ENCODE assay signal across 25 mouse cellular contexts in genomic region chr2:77039281-77039680, GRCm38 (mm10). TPM values are rescaled to one million over a fixed set of nuclear protein-coding genes. Genes with fewer than 3 reads are reported as not detected.
DNase-seq lines count a peak whose midpoint lies in the region; ATAC-seq and TF ChIP-seq lines count a peak whose summit lies in the region.
"Had no signal": no experiment of that assay in that cellular context is flagged by ENCODE, and none has a peak within 500 bp of the region (broad histone marks: within the 10 kb centered on the region; RNA-seq: fewer than 3 reads in every experiment).

No protein-coding gene starts in this region.

- ATAC-seq in heart, postnatal 0 days (ENCODE audit: insufficient read depth, low read depth) = peak; percentile 65; the same call in 1 of the 2 replicates
- ATAC-seq in heart, embryonic 12.5 days (ENCODE audit: insufficient number of reproducible peaks, low FRiP score) = no peak
- ATAC-seq in lung, embryonic 16.5 days (ENCODE audit: low read depth) = peak; percentile 49; the same call in 1 of the 2 replicates
- ATAC-seq in liver, postnatal 0 days = no peak
- ATAC-seq: CD4-positive, CD25-positive, alpha-beta regulatory T cell, adult 4 months; hindbrain, postnatal 0 days; intestine, embryonic 16.5 days; liver, embryonic 12.5 days; midbrain, embryonic 15.5 days had no signal

- H3K4me1 ChIP-seq in heart, postnatal 0 days (ENCODE audit: control insufficient read depth, insufficient read depth) = peaks cover 26% of the 10 kb centered on the region
- peaks cover 14% of the 10 kb centered on the region; the same call in 1 of the 2 replicates for H3K4me1 ChIP-seq in heart, embryonic 12.5 days (replicated peaks)
- H3K4me1 ChIP-seq in lung, embryonic 16.5 days (replicated peaks; ENCODE audit: control insufficient read depth, insufficient read depth, low read length) = no peaks in the 10 kb centered on the region
- H3K4me1 ChIP-seq in liver, postnatal 0 days (ENCODE audit: insufficient read depth) = no peaks in the 10 kb centered on the region
- H3K4me1 ChIP-seq: kidney, embryonic 15.5 days; limb, embryonic 13.5 days; liver, embryonic 12.5 days; lung, embryonic 15.5 days; midbrain, embryonic 15.5 days; neural tube, embryonic 13.5 days had no signal

- WGBS in heart, postnatal 0 days = 50% methylated on average over 4 of the region's 4 CpGs
- WGBS in heart, embryonic 12.5 days = 85% methylated on average over 4 of the region's 4 CpGs
- WGBS in lung, embryonic 16.5 days = 64% methylated on average over 4 of the region's 4 CpGs
- 83% methylated on average over 4 of the region's 4 CpGs for WGBS in liver, postnatal 0 days (ENCODE audit: insufficient replicate concordance)

- TF ChIP-seq CTCF in gastrocnemius, adult 2 months (IDR thresholded peaks at IDR 0.05) = no peak
- no peak for TF ChIP-seq CTCF in heart, postnatal 0 days (IDR thresholded peaks at IDR 0.05; ENCODE audit: low read depth)
- TF ChIP-seq CTCF in liver, postnatal 0 days (IDR thresholded peaks at IDR 0.05; ENCODE audit: low read depth) = no peak

- H3K4me2 ChIP-seq in heart, postnatal 0 days (ENCODE audit: low read depth, low read length) = no peak overlapping the region
- H3K4me2 ChIP-seq in heart, embryonic 12.5 days = no peak overlapping the region
- no peak overlapping the region for H3K4me2 ChIP-seq in lung, embryonic 16.5 days (ENCODE audit: low read depth, low read length)
- no peak overlapping the region for H3K4me2 ChIP-seq in liver, postnatal 0 days (ENCODE audit: low read depth, low read length)
- H3K4me2 ChIP-seq: heart, embryonic 15.5 days; kidney, embryonic 15.5 days; limb, embryonic 13.5 days; liver, embryonic 12.5 days; lung, embryonic 15.5 days; midbrain, embryonic 15.5 days; neural tube, embryonic 13.5 days had no signal

- no peaks in the 10 kb centered on the region for H3K27me3 ChIP-seq in heart, postnatal 0 days (ENCODE audit: control insufficient read depth, insufficient read depth, low read length)
- no peaks in the 10 kb centered on the region for H3K27me3 ChIP-seq in heart, embryonic 12.5 days (replicated peaks)
- no peaks in the 10 kb centered on the region for H3K27me3 ChIP-seq in lung, embryonic 16.5 days (ENCODE audit: control insufficient read depth, insufficient read depth, low read depth, low read length)
- no peaks in the 10 kb centered on the region for H3K27me3 ChIP-seq in liver, postnatal 0 days (ENCODE audit: insufficient read depth, low read length)
- H3K27me3 ChIP-seq: heart, embryonic 15.5 days; kidney, embryonic 15.5 days; limb, embryonic 13.5 days; liver, embryonic 12.5 days; lung, embryonic 15.5 days; midbrain, embryonic 15.5 days; neural tube, embryonic 13.5 days had no signal

- H3K27ac ChIP-seq in gastrocnemius, adult 2 months = peak overlapping the region; percentile 63
- peak overlapping the region; percentile 61 for H3K27ac ChIP-seq in heart, postnatal 0 days (ENCODE audit: low read depth)
- H3K27ac ChIP-seq in heart, embryonic 12.5 days (ENCODE audit: poor library complexity, severe bottlenecking) = no peak overlapping the region
- no peak overlapping the region for H3K27ac ChIP-seq in lung, embryonic 16.5 days (ENCODE audit: low read length)
- H3K27ac ChIP-seq in liver, postnatal 0 days (ENCODE audit: low read depth) = no peak overlapping the region
- H3K27ac ChIP-seq: hindbrain, postnatal 0 days; kidney, embryonic 15.5 days; limb, embryonic 13.5 days; liver, embryonic 12.5 days; lung, embryonic 15.5 days; midbrain, embryonic 15.5 days; neural tube, embryonic 13.5 days had no signal

- peaks cover 34% of the 10 kb centered on the region for H3K36me3 ChIP-seq in heart, postnatal 0 days (replicated peaks; ENCODE audit: control insufficient read depth, insufficient read depth, low read length)
- peaks cover 69% of the 10 kb centered on the region for H3K36me3 ChIP-seq in heart, embryonic 12.5 days
- H3K36me3 ChIP-seq in lung, embryonic 16.5 days (ENCODE audit: control insufficient read depth, insufficient read depth, low read length) = no peaks in the 10 kb centered on the region
- H3K36me3 ChIP-seq in liver, postnatal 0 days (replicated peaks; ENCODE audit: insufficient read depth, low read length) = peaks cover 6% of the 10 kb centered on the region; the same call in 1 of the 2 replicates
- H3K36me3 ChIP-seq: kidney, embryonic 15.5 days; limb, embryonic 13.5 days; liver, embryonic 12.5 days; lung, embryonic 15.5 days; midbrain, embryonic 15.5 days; neural tube, embryonic 13.5 days had no signal

- intact Hi-C loops in gastrocnemius, adult 2 months (cut with DNase I) = no loop called here
- intact Hi-C loops in gastrocnemius, postnatal 14 days (cut with DNase I; ENCODE audit: low total_unique reads) = no loop called here

- H3K4me3 ChIP-seq in gastrocnemius, adult 2 months = no peak overlapping the region
- H3K4me3 ChIP-seq in heart, postnatal 0 days (ENCODE audit: low read depth, low read length) = no peak overlapping the region
- no peak overlapping the region for H3K4me3 ChIP-seq in heart, embryonic 12.5 days
- no peak overlapping the region for H3K4me3 ChIP-seq in lung, embryonic 16.5 days (ENCODE audit: low read length)
- H3K4me3 ChIP-seq in liver, postnatal 0 days (ENCODE audit: low read depth, low read length) = no peak overlapping the region
- H3K4me3 ChIP-seq: heart, embryonic 15.5 days; kidney, embryonic 15.5 days; limb, embryonic 13.5 days; liver, embryonic 12.5 days; lung, embryonic 15.5 days; midbrain, embryonic 15.5 days; myocyte; neural tube, embryonic 13.5 days had no signal

- TF ChIP-seq EP300 in heart, postnatal 0 days (IDR thresholded peaks at IDR 0.05; ENCODE audit: low read depth) = no peak
- no peak for TF ChIP-seq EP300 in liver, postnatal 0 days (IDR thresholded peaks at IDR 0.05; ENCODE audit: low read depth)

- DNase-seq in gastrocnemius, adult 2 months = peak; percentile 48
- DNase-seq in gastrocnemius, postnatal 14 days = no peak
- DNase-seq in heart, postnatal 0 days (ENCODE audit: low spot score) = peak; percentile 52
- DNase-seq in liver, postnatal 0 days = no peak
- no peak for DNase-seq in cerebellum, adult 9-11 months
- DNase-seq: adrenal gland, postnatal 25 days; cerebellum, adult 8-10 months; gastrocnemius, postnatal 25 days; kidney, postnatal 36 days; right cerebral cortex, adult 18-20 months; right cerebral cortex, postnatal 4 days; thymus, postnatal 14 days had no signal

- no peak overlapping the region for H3K9ac ChIP-seq in heart, postnatal 0 days (replicated peaks; ENCODE audit: low read depth, low read length)
- H3K9ac ChIP-seq in heart, embryonic 12.5 days = no peak overlapping the region
- no peak overlapping the region for H3K9ac ChIP-seq in lung, embryonic 16.5 days (ENCODE audit: low read length)
- no peak overlapping the region for H3K9ac ChIP-seq in liver, postnatal 0 days (replicated peaks)
- H3K9ac ChIP-seq: heart, embryonic 15.5 days; kidney, embryonic 15.5 days; limb, embryonic 13.5 days; liver, embryonic 12.5 days; lung, embryonic 15.5 days; midbrain, embryonic 15.5 days; neural tube, embryonic 13.5 days had no signal

- H3K9me3 ChIP-seq in heart, postnatal 0 days (replicated peaks; ENCODE audit: control insufficient read depth, low read length) = no peaks in the 10 kb centered on the region
- no peaks in the 10 kb centered on the region for H3K9me3 ChIP-seq in heart, embryonic 12.5 days (replicated peaks)
- H3K9me3 ChIP-seq in lung, embryonic 16.5 days (ENCODE audit: control insufficient read depth, low read length) = no peaks in the 10 kb centered on the region
- H3K9me3 ChIP-seq in liver, postnatal 0 days (ENCODE audit: low read length) = no peaks in the 10 kb centered on the region
- H3K9me3 ChIP-seq: heart, embryonic 15.5 days; kidney, embryonic 15.5 days; limb, embryonic 13.5 days; liver, embryonic 12.5 days; lung, embryonic 15.5 days; midbrain, embryonic 15.5 days; neural tube, embryonic 13.5 days had no signal

RNA-seq across cellular contexts. Expression of gene Ttn, which starts 56.9 kb away (rescaled TPM):
- total RNA-seq in gastrocnemius, adult 2 months (2021) = 1,000 to 10,000 TPM; 6,941 to 7,187 TPM
- 1,000 to 10,000 TPM; 4,187 to 4,191 TPM for total RNA-seq in gastrocnemius, postnatal 14 days (2021)
- total RNA-seq in heart, postnatal 0 days (2014; rRNA removed; ENCODE audit: low replicate concordance) = 959 and 970 TPM in 2 replicates
- 644 and 700 TPM in 2 replicates for polyA plus RNA-seq in heart, postnatal 0 days (2015; fragmentation: Nextera tagmentation; extraction: Ambion mirVana)
- 570 and 652 TPM in 2 replicates for polyA plus RNA-seq in heart, embryonic 12.5 days (2016; fragmentation: Nextera tagmentation; extraction: Ambion mirVana)
- 23.1 and 24.2 TPM in 2 replicates for polyA plus RNA-seq in lung, embryonic 16.5 days (2015; fragmentation: Nextera tagmentation; extraction: Ambion mirVana)
- polyA plus RNA-seq in liver, postnatal 0 days (2015; fragmentation: Nextera tagmentation; extraction: Ambion mirVana) = 0.32 and 4.6 TPM in 2 replicates

Comparison
In these comparisons a context has a peak if more than half of its experiments do, and no peak if none do; other contexts are left out.
1. DNase-seq: peak in gastrocnemius, adult 2 months (single experiment) and heart, postnatal 0 days (single experiment); none in gastrocnemius, postnatal 14 days (single experiment), liver, postnatal 0 days (single experiment) and cerebellum, adult 9-11 months (single experiment).
2. H3K27ac ChIP-seq: peak in gastrocnemius, adult 2 months (single experiment) and heart, postnatal 0 days (single experiment); none in heart, embryonic 12.5 days (single experiment), lung, embryonic 16.5 days (single experiment) and liver, postnatal 0 days (single experiment).
3. ATAC-seq: peak in heart, postnatal 0 days (single experiment) and lung, embryonic 16.5 days (single experiment); none in heart, embryonic 12.5 days (single experiment) and liver, postnatal 0 days (single experiment).
4. RNA of gene Ttn, which starts 56.9 kb away (polyA plus RNA-seq): 644 to 700 TPM in heart, postnatal 0 days and 570 to 652 TPM in heart, embryonic 12.5 days; 23.1 to 24.2 TPM in lung, embryonic 16.5 days and 0.32 to 4.6 TPM in liver, postnatal 0 days; every median in the first group is over 10 times any median in the second.